Mouse (Mus musculus) splenic B cell, adult 2 months (primary cell): ENCODE results near the gene Polr2b.
A peak's percentile ranks its signal among the peaks of the same experiment; 100 is the strongest.

Experiments
- DNase-seq: peaks from one replicate; pipeline ENCODE4 v3.0.0-alpha.2; 2011; ENCODE audit warnings: low read depth, low spot score
- H3K27me3 ChIP-seq: 2 replicates; pipeline ENCODE4 v1.6.1; 2012; ENCODE audit warnings: mild to moderate bottlenecking, low read length, moderate library complexity, mixed read lengths; ENCODE audit not compliant: control insufficient read depth, poor library complexity, insufficient read depth, severe bottlenecking
- H3K36me3 ChIP-seq: 2 replicates; pipeline ENCODE4 v1.6.1; 2012; ENCODE audit warnings: mild to moderate bottlenecking, low read length, moderate library complexity, mixed read lengths; ENCODE audit not compliant: control insufficient read depth, poor library complexity, insufficient read depth, severe bottlenecking

The Polr2b gene

DNA sequence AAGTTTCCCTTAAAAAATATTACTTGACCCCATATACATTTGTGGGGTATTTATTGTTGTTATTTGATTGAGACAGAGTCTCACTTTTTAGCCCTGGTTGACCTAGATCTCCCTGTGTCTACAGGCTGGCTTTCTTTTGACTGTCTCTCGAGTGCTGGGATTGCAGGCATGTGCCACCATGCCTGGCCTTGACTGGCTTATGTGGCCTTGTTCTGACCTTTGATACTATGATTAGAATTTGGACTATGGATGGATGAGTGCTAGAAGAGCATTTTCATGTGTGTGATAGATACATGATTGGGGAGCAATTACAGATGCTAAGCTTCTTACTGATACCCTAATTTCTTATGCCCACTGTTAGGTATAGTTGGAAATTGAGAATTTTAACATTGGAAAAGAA is 15.0 kb downstream of the Polr2b start:
- Histone ChIP-seq H3K36me3 (peaks cover 23% of the 10 kb centered on the region), H3K27me3 (no peaks in the 10 kb centered on the region)
- no peak for DNase-seq

DNA sequence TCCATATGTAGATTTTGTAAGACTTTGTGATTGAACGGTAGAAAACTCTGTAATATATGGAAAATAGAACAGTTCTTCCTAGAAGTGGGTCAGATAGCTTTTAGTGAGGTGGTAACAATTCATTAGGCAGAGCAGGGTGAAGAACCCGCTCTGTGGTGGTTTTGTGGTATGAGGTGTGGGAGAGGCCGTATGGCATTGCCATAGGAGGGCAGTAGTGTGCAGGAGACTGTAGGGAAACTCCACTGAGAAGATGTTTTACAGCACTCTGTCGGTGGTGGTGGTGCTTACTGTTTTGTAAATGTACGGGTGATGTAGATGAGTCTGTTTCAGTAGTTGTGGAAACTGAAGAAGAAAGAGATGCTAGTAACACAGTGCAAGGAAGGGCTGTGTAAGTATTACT is 20.2 kb downstream of the Polr2b start:
- no peak for DNase-seq
- peaks cover 30% of the 10 kb centered on the region for H3K36me3 ChIP-seq
- H3K27me3 ChIP-seq = no peaks in the 10 kb centered on the region

- H3K27me3 ChIP-seq = no peaks in the 10 kb centered on the region
- no peak for DNase-seq
- H3K36me3 ChIP-seq = peaks cover 6% of the 10 kb centered on the region
These were observed 30.1 kb downstream of the Polr2b start for GRCm38 (mm10) chr5:77340033-77340432.

DNA sequence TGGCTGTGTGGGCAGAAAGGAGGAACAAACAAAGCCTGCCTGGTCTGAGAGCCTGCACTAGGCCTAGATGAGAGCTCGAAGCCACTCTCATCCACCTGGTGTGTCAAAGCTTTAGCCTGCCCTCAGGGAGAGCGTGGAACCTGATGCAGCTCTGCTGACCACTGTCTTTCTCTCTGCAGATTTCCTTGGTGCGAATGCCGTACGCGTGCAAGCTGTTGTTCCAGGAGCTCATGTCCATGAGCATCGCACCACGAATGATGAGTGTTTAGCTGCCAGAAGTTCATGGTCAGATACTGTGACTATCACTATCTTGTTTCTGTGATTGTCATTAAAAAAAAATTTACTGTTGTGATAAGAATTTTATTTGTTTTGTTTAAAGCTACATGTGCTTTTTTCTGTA is 39.0 kb downstream of the Polr2b start:
- H3K27me3 ChIP-seq = no peaks in the 10 kb centered on the region
- DNase-seq = no peak
- H3K36me3 ChIP-seq = peaks cover 15% of the 10 kb centered on the region

GRCm38 (mm10) chr5:77349971-77350658 is 40.2 kb downstream of the Polr2b start:
- DNase-seq = no peak
- Histone ChIP-seq H3K27me3 (no peaks in the 10 kb centered on the region), H3K36me3 (peaks cover 14% of the 10 kb centered on the region)

DNA sequence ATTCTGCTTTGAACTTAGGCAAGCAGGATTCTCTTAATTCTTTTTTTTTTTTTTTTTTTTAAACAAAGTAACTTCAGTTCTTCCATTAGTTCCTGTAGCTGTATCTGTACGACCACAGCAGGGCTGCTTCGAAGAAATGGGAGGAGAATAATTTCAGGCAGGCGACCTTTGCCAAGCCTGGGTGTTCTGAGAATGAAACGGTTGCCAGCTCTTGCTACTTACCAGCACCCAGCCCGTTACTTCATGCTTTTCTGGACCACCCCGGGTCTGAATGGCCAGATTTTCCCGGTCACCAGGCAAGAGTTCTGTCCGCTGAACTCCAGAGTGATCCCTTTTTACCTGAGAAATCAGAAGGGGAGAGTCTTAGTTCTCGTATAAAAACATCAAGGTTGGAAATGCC is 41.7 kb downstream of the Polr2b start:
- DNase-seq = no peak
- H3K36me3 ChIP-seq = peaks cover 7% of the 10 kb centered on the region

DNA sequence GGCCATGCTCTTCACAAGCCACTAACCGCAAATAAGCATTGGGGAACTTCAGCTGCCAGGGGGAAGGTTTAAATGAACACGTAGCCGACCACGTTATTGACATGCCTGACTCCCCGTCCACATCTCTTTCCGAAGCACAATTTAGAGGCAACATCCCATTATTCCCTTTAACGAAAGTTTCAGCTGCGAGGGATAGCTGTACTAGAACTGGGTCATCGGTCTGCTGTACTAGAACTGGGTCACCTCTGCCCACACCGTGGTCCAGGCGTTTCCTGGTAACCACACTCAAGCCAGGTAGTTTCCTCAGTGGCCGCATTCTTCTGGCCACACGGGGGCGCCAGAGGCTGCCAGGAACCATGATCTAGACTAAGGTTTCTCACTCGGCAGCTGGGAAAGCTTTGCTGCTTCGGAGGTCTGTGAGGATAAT is 44.4 kb downstream of the Polr2b start:
- peak; percentile 84 for DNase-seq
- peaks cover 3% of the 10 kb centered on the region; the same call in 1 of the 2 replicates for H3K36me3 ChIP-seq

More for the DNA sequence above, 41.7 kb downstream of the Polr2b start:
- H3K27me3 ChIP-seq = no peaks in the 10 kb centered on the region

GRCm38 (mm10) chr5:77355307-77356265 is 45.6 kb downstream of the Polr2b start:
- DNase-seq = no peak
- no peaks in the 10 kb centered on the region for H3K27me3 ChIP-seq
- no peaks in the 10 kb centered on the region for H3K36me3 ChIP-seq

More for the DNA sequence above, 44.4 kb downstream of the Polr2b start:
- H3K27me3 ChIP-seq = no peaks in the 10 kb centered on the region

- H3K36me3 ChIP-seq = no peaks in the 10 kb centered on the region
- DNase-seq = peak; percentile 38
- no peaks in the 10 kb centered on the region for H3K27me3 ChIP-seq
These were observed 47.6 kb downstream of the Polr2b start for GRCm38 (mm10) chr5:77357405-77358149.

DNA sequence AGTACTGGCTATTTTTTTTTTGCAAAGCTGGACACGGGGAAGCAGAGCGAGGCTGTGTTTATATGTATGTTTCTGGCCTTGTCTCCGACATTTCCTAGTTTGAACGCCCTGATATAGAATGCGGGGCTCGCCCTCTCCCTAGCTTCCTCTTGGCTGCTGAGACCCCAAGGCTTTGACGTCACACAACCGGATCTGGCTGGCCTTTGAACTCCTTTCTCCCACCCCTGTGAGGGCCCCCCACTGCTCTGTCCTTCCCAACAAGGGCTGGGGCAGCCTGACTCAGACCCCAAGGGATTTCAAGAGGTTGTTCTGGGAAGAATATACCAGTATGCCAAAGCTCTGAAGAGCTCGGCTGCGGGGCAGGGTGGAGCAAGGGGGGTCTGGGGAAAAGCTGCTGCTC is 48.4 kb downstream of the Polr2b start:
- H3K27me3 ChIP-seq = no peaks in the 10 kb centered on the region
- DNase-seq = no peak
- no peaks in the 10 kb centered on the region for H3K36me3 ChIP-seq

DNA sequence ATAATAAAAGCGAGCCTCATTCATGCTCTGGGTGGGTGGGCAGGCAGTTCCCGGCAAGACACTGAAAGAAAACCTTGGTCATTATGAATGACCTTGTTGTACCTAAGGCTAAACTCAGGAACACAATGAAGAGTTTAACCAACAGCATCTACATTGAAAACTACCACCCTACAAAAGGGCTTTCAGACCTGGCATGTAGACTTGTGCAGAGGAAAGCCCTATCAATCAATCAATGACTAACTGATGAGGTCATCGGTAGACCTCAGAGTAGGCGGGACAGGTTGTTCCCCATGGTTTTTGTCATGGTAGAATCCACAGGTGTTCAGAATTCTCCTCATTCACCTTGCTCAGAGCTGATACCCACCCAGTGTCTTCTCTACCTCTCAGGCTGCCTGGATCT is 50.0 kb downstream of the Polr2b start:
- Histone ChIP-seq H3K27me3 (no peaks in the 10 kb centered on the region), H3K36me3 (no peaks in the 10 kb centered on the region)
- DNase-seq = no peak

DNA sequence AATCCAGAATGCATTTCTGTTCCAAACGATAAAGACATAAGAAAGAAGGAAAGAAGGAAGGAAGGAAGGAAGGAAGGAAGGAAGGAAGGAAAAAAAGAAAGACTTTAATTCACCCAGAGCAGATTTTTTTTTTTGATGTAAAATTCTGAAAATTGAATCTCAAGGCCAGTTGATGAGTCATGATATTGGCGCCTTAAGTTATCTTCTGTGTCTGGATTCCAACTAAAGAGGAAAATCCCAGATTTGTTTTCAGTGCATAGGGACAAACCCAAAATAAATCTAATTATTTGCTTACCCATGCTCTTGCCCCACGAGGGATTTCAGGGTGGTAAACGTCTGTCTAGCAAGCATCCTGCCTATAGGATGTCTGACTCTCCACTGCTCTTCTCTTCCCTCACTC is 51.1 kb downstream of the Polr2b start:
- no peaks in the 10 kb centered on the region for H3K27me3 ChIP-seq
- DNase-seq = no peak
- no peaks in the 10 kb centered on the region for H3K36me3 ChIP-seq

GRCm38 (mm10) chr5:77362120-77362519 is 52.2 kb downstream of the Polr2b start:
- DNase-seq = no peak
- Histone ChIP-seq H3K27me3 (no peaks in the 10 kb centered on the region), H3K36me3 (no peaks in the 10 kb centered on the region)

DNA sequence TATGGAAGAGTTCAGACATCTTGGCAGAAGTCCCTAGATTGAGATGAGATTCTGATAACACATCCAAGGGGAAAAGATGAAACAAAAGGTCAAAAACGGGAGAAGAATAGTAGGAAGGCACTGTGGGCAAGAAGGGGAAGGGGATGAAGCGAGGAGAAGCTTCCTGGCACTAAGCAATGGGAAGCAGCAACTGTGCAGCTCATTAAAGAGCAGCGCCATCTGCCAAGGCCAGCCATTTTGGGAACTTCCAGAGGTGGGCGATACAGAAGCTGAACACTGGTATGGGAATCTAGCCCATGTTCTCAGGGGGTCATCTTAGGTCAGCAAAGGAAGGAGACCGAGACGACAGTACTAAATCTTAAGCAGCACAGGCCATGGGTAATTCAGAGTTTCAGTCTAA is 53.7 kb downstream of the Polr2b start:
- H3K36me3 ChIP-seq = no peaks in the 10 kb centered on the region
- no peak for DNase-seq

More for the DNA sequence above, 53.7 kb downstream of the Polr2b start:
- H3K27me3 ChIP-seq = no peaks in the 10 kb centered on the region
